Mouse (Mus musculus) lung, embryonic 15.5 days (tissue): ENCODE results near the gene Abhd16b. TPM values are rescaled to one million over a fixed set of nuclear protein-coding genes. Genes with fewer than 3 reads are reported as not detected.

Experiments used
- ATAC-seq: fragments of 200-750 bp; cut with Nextera tagmentation; 2 replicates; pipeline ENCODE4 v1.8.0; 2017; ENCODE audit warnings: moderate number of reproducible peaks, borderline replicate concordance; ENCODE audit not compliant: low FRiP score, low TSS enrichment; ENCODE audit errors: extremely low read depth
- H3K27ac ChIP-seq: fragments of 300-500 bp; sonication (generic); 2 replicates; pipeline ENCODE4 v1.5.1; 2015; ENCODE audit warnings: moderate library complexity, mild to moderate bottlenecking, inconsistent platforms
- H3K27me3 ChIP-seq: fragments of 300-500 bp; sonication (generic); 2 replicates; pipeline ENCODE4 v1.6.1; 2015; ENCODE audit warnings: inconsistent platforms
- H3K36me3 ChIP-seq: fragments of 300-500 bp; sonication (generic); 2 replicates; pipeline ENCODE4 v1.6.1; 2015; ENCODE audit warnings: inconsistent platforms
- H3K4me1 ChIP-seq: fragments of 300-500 bp; sonication (generic); 2 replicates; pipeline ENCODE4 v1.6.1; 2015; ENCODE audit warnings: inconsistent platforms
- H3K4me2 ChIP-seq: fragments of 300-500 bp; sonication (generic); 2 replicates; pipeline ENCODE4 v1.6.1; 2015; ENCODE audit warnings: inconsistent platforms, mild to moderate bottlenecking, moderate library complexity
- H3K4me3 ChIP-seq: fragments of 300-500 bp; sonication (generic); 2 replicates; pipeline ENCODE4 v1.5.1; 2015; ENCODE audit warnings: mild to moderate bottlenecking, inconsistent platforms
- H3K9ac ChIP-seq: fragments of 300-500 bp; sonication (generic); 2 replicates; pipeline ENCODE4 v1.6.1; 2015; ENCODE audit warnings: inconsistent platforms
- H3K9me3 ChIP-seq: fragments of 300-500 bp; sonication (generic); 2 replicates; pipeline ENCODE4 v1.6.1; 2016; ENCODE audit warnings: inconsistent platforms
- WGBS: fragments of 180-500 bp; shearing (Covaris S2); methylation state at CpG from one replicate; pipeline ENCODE4 v1.1.7; 2015; 5-methylcytosine and 5-hydroxymethylcytosine counted together
- polyA plus RNA-seq: library from polyadenylated mRNA; unstranded; fragments of >200 nt; fragmentation: Nextera tagmentation; extraction: Ambion mirVana; gene quantifications from 2 replicates; pipeline ENCODE4 v1.2.1, GENCODE M21; 2015

Gene Abhd16b
- polyA plus RNA-seq, result 0.24 and 0.26 TPM in 2 replicates

DNA sequence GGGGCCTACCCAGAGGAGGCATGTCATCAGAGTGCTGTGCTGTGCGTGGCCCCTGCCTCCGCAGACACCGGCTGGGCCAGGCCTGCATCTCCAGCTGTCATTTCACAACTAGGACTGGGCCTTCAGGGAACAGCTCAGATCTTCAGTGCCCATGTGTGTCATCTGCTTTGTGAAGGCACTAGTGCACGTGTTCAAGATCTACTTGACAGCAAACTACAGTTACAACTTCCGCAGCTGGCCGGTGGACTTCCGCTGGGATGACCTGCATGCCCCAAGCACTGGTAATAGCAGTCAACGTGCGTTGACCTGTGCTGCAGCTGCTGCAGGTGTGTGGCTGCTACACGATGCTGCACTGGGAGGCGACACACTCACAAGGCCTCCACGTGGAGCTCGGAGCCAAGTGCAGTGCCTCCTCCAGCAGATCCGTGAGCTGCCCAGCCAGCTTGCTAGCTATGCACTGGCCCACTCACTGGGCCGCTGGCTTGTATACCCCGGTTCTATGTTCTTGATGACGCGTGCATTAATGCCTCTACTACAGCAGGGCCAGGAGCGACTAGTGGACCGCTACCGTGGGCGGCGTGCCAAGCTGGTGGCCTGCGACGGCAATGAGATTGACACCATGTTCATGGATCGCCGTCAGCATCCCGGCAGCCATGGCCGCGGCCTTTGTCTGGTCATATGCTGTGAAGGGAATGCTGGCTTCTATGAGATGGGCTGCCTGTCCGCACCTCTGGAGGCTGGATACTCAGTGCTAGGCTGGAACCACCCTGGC is at the start of gene Abhd16b:
Gene Abhd16b (plus strand): TSS at position 51 of the 772 bp plus-strand sequence.
- Histone ChIP-seq H3K4me3 (no peak within 1 kb of the TSS), H3K9me3 (no peaks in the 10 kb centered on the region), H3K27me3 (no peaks in the 10 kb centered on the region), H3K4me2 (no peak within 1 kb of the TSS), H3K27ac (no peak within 1 kb of the TSS), H3K9ac (no peak within 1 kb of the TSS), H3K36me3 (no peaks in the 10 kb centered on the region), H3K4me1 (peaks cover 14% of the 10 kb centered on the region)
- 79% methylated on average over 31 of the region's 31 CpGs for WGBS
- ATAC-seq, result no peak

DNA sequence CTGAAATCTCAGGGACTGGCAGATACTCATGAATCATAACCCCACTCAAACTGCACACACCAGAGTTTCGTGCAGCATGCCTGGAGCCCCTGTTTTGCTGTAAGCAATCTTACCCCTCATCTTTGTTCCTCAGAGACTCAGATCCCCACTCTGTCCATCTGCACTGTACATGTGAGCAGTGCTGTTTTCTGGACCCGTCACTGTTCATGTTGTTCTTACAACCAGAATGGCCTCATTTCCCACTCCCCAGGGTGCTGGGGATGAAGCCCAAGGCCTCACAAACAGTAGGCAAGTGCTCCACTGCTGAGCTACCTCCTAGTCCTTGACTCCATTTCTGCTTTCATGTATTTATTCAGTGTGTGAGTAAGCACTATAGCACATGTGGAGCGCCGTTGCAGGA is 40.8 kb upstream of the Abhd16b start:
- H3K36me3 ChIP-seq, result no peaks in the 10 kb centered on the region
- H3K27ac ChIP-seq, result no peak overlapping the region
- H3K9ac ChIP-seq, result no peak overlapping the region
- H3K4me1 ChIP-seq, result 0 out of 2 replicates have a peak, but pooled peaks cover 3% of the 10 kb centered on the region
- H3K9me3 ChIP-seq, result no peaks in the 10 kb centered on the region
- peaks cover 3% of the 10 kb centered on the region; the same call in 1 of the 2 replicates for H3K27me3 ChIP-seq
- no peak overlapping the region for H3K4me2 ChIP-seq
- ATAC-seq, result no peak
- whole genome bisulfite sequencing, result 73% methylated on average over 4 of the region's 4 CpGs
- H3K4me3 ChIP-seq, result no peak overlapping the region

DNA sequence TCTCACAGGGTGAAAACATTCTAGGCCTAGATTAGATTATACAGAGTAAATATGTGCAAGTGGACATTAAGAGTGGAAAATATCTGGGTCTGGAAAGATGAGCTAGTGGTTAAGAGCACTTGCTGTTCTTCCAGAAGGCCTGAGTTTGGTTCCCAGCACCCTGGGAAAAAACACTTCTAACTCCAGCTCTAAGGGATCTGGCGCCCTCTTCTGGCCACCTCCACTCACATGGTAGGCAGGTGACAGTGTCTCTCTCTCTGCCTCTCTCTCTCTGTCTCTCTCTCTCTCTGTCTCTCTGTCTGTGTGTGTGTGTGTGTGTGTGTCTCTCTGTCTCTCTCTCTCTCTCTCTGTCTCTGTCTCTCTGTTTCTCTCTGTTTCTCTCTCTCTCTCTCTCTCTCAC is 39.7 kb upstream of the Abhd16b start:
- no peak for ATAC-seq
- H3K9me3 ChIP-seq, result no peaks in the 10 kb centered on the region
- H3K4me3 ChIP-seq, result no peak overlapping the region
- no peaks in the 10 kb centered on the region for H3K36me3 ChIP-seq
- no peak overlapping the region for H3K9ac ChIP-seq
- H3K27ac ChIP-seq, result no peak overlapping the region
- 46% methylated on average over 1 of the region's 1 CpGs for WGBS
- H3K27me3 ChIP-seq, result peaks cover 10% of the 10 kb centered on the region; the same call in 1 of the 2 replicates
- H3K4me2 ChIP-seq, result no peak overlapping the region
- 0 out of 2 replicates have a peak, but pooled peaks cover 7% of the 10 kb centered on the region for H3K4me1 ChIP-seq

DNA sequence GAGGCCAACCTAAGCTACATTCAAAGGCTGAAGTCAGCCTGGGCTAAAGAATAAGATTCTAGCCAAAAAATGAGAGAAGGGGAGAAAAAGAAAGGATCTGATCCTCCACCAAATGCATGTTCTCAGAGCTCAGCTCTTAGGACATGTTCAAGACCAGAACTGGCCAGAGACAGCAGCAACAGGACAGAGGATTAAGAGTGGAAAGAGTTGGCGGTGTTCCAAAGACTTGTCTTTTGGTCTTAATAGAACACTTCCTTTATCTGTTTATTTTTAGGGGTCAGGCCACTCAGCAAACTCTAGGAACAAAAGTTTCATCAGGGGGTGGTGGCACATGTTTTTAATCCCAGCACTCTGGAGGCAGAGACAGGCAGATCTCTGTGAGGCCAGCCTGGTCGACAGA is 37.1 kb upstream of the Abhd16b start:
- Histone ChIP-seq H3K9ac (no peak overlapping the region), H3K9me3 (no peaks in the 10 kb centered on the region), H3K27me3 (peaks cover 14% of the 10 kb centered on the region; the same call in 1 of the 2 replicates), H3K4me1 (peaks cover 23% of the 10 kb centered on the region), H3K27ac (no peak overlapping the region), H3K4me2 (no peak overlapping the region), H3K4me3 (no peak overlapping the region), H3K36me3 (no peaks in the 10 kb centered on the region)
- no peak for ATAC-seq
- 57% methylated on average over 2 of the region's 2 CpGs for WGBS

GRCm38 (mm10) chr2:181457831-181458230 is 35.2 kb upstream of the Abhd16b start:
- Histone ChIP-seq H3K27ac (no peak overlapping the region), H3K9me3 (no peaks in the 10 kb centered on the region), H3K27me3 (peaks cover 14% of the 10 kb centered on the region; the same call in 1 of the 2 replicates), H3K4me3 (peak overlapping the region; percentile 87), H3K9ac (peak overlapping the region; percentile 65), H3K4me2 (peak overlapping the region; percentile 76), H3K4me1 (peaks cover 23% of the 10 kb centered on the region), H3K36me3 (no peaks in the 10 kb centered on the region)
- WGBS, result 4% methylated on average over 15 of the region's 15 CpGs
- no peak for ATAC-seq

DNA sequence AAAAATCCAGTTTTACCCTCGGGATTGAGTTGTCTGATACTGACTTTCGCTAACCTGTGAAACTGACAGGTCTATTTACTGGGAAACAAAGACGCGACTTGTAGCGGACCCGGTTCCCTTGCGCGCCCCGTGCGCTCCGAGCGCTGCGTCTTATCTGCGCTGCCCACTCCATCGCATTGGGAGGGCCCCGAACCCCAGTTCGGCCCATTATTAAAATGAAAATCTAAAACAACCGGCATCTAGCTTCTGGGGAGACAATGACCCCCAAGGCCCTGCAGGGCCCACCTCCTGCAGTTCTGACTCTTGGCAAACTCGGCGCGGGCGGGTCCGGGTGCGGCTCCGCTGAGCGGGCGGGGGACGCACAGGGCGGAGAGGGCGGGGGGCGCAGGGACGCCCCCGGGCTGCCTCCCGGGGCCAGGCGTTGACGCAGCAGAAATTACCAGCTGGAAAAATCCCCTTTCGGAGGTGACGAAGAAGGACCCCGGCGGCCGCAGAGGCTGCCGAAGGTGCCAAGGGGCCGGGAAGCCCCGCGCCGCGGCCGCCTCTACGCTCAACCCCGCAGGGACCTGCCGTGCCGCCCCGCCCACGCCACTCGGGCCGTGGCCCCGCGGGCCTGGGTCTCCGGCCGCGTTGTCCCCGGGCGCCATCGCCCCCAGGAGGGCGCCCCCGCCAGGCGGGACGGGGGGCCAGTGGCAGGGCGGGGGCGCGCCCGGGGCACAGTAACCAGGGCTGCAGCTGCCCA is 34.4 kb upstream of the Abhd16b start:
- H3K4me3 ChIP-seq, result peak overlapping the region; percentile 87
- H3K9ac ChIP-seq, result peak overlapping the region; percentile 65
- no peaks in the 10 kb centered on the region for H3K9me3 ChIP-seq
- H3K27ac ChIP-seq, result peak overlapping the region; percentile 67; the same call in 1 of the 2 replicates
- whole genome bisulfite sequencing, result under 1% methylated on average over 55 of the region's 72 CpGs
- H3K27me3 ChIP-seq, result peaks cover 14% of the 10 kb centered on the region; the same call in 1 of the 2 replicates
- peak overlapping the region; percentile 76 for H3K4me2 ChIP-seq
- no peak; the same call in none of the 2 replicates for ATAC-seq
- H3K4me1 ChIP-seq, result peaks cover 23% of the 10 kb centered on the region
- H3K36me3 ChIP-seq, result no peaks in the 10 kb centered on the region

- 3% methylated on average over 35 of the region's 83 CpGs for WGBS
- Histone ChIP-seq H3K9ac (peak within 1 kb of the TSS; percentile 65), H3K9me3 (no peaks in the 10 kb centered on the region), H3K36me3 (no peaks in the 10 kb centered on the region), H3K4me1 (peaks cover 23% of the 10 kb centered on the region), H3K4me3 (peak within 1 kb of the TSS; percentile 87), H3K27ac (peak within 1 kb of the TSS; percentile 67), H3K27me3 (peaks cover 14% of the 10 kb centered on the region; the same call in 1 of the 2 replicates), H3K4me2 (peak within 1 kb of the TSS; percentile 76)
- ATAC-seq, result peak; percentile 92
These were observed 33.8 kb upstream of the Abhd16b start, which contains the start of gene Zbtb46 for GRCm38 (mm10) chr2:181459153-181459672. Gene Zbtb46, minus strand, starts transcription at chr2:181459426.

DNA sequence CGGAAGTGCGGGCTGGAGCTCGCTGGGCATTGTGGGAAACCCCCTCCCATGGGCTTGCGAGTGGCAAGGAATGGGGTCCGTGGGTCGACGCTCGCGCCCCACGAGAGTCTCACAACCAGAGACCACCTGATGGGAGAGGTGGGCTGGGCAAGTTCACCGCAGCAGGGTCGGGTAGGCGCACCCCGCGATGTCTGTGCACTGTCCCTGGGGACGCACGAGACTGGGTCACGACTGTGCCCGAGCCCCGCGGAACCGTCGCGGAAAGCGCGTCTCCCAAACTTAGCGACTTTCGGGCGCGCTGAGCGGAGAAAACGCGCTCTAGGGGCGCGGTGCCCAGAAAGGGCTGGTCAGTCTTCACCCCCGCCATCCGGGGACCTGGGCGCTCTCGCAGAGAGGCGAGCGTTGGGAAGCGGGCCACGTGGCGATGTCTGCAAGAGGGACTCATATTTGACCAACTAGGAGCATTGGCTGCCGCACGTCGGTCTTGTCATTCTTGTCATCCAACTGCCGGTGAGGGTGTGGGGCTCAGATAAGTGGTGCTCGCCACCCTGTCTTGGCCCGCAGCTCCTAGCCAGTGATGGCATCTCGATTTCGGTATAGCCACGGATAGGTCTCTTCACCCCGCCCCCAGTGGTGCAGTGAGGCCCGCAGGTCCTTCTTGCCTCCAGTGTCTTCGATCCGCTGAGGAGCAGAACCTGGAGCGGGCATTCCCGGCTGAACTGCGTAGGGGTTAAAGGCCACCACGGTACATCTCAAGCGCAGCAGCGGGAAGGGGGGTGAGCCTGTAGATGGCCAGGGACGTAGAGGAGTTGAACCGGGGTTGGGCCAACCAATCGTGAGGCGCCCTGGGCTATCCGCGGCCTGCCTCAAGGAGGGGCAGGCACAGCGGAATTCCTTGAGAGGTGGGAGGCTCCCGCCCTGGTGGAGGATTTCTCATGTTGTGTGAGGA is 33.1 kb upstream of the Abhd16b start:
- ATAC-seq, result peak; percentile 39
- Histone ChIP-seq H3K27ac (peak overlapping the region; percentile 63), H3K36me3 (no peaks in the 10 kb centered on the region), H3K9ac (peak overlapping the region; percentile 55), H3K27me3 (peaks cover 14% of the 10 kb centered on the region; the same call in 1 of the 2 replicates), H3K4me1 (peaks cover 23% of the 10 kb centered on the region), H3K4me2 (peak overlapping the region; percentile 76), H3K4me3 (peak overlapping the region; percentile 87), H3K9me3 (no peaks in the 10 kb centered on the region)
- under 1% methylated on average over 71 of the region's 71 CpGs for WGBS

- ATAC-seq, result no peak
- WGBS, result 91% methylated on average over 1 of the region's 1 CpGs
- H3K9ac ChIP-seq, result no peak overlapping the region
These were observed 31.4 kb upstream of the Abhd16b start for GRCm38 (mm10) chr2:181461536-181462100.

DNA sequence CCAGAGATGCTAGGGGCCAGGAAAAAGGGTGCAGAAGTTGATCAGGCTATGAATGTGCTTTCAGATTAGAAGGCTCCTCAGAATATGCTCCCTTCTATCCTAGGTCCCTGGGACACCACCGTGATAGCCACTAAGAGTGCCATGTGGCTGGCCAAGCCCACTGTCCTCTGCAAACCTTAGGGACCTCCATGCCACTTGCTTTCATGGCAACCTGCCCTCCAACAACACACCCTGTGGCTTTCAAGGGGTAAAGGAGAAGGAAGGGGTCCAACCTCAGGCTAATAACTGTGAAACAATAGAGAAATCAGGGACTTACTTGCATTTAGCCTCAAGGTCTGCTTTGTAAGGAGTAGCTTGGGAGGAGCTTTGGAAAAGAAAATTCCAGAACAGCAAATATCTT is 30.4 kb upstream of the Abhd16b start:
- Histone ChIP-seq H3K4me3 (no peak overlapping the region), H3K27me3 (peaks cover 8% of the 10 kb centered on the region; the same call in 1 of the 2 replicates), H3K9ac (no peak overlapping the region), H3K9me3 (no peaks in the 10 kb centered on the region), H3K4me2 (no peak overlapping the region), H3K36me3 (no peaks in the 10 kb centered on the region), H3K27ac (no peak overlapping the region), H3K4me1 (peaks cover 20% of the 10 kb centered on the region)
- WGBS, result 74% methylated on average over 1 of the region's 1 CpGs
- no peak for ATAC-seq

More at GRCm38 (mm10) chr2:181461536-181462100, 31.4 kb upstream of the Abhd16b start:
- no peak overlapping the region for H3K4me3 ChIP-seq
- peaks cover 20% of the 10 kb centered on the region for H3K4me1 ChIP-seq
- no peak overlapping the region for H3K27ac ChIP-seq
- H3K27me3 ChIP-seq, result peaks cover 14% of the 10 kb centered on the region; the same call in 1 of the 2 replicates
- no peaks in the 10 kb centered on the region for H3K9me3 ChIP-seq
- H3K4me2 ChIP-seq, result no peak overlapping the region
- H3K36me3 ChIP-seq, result no peaks in the 10 kb centered on the region
